Mouse (Mus musculus) adrenal gland (tissue): ENCODE data around the gene Vmn1r88.
"Not testable (repeated sequence)": the region's sequence is repeated elsewhere in the genome, so short reads cannot be mapped to it uniquely, and the experiment has no call there.

ENCODE experiments used
- intact Hi-C: fragments of 180-260 bp; cut with DNase I; formaldehyde crosslinking; loops from one replicate; pipeline ENCODE4 v1.15.1; 2025
- long read RNA-seq, 2 experiments: library from polyadenylated mRNA; unstranded; transcript quantifications; one replicate each; pipeline ENCODE4 v2.0.0; 2020; ENCODE audit warnings: borderline replicate concordance in 1 of 2; ENCODE audit not compliant: insufficient replicate concordance in 1 of 2

Vmn1r88 gene
- long read RNA-seq, experiment 1 = 0 reads
- long read RNA-seq, experiment 2 = 0 reads

DNA sequence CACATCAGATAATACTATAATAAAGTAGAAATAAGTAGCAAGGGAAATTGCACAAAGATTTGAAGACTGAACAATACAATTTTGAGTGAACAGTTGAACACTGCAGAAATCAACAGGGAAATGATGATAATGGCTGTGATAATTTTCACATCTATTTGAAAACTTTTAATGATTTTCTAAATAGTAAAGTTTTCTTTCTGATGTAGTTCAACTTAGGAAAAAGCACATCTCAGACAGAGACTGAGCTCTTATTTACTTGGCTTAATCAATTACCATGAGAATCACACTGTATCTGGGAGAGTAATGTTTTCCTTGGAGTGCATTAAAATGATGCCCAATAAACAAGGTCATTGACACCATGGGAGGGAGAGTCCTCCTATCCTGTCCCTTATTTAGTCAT lies at the start of gene Vmn1r88:
TSS of gene Vmn1r88 (plus strand) at position 301 of the 400 bp plus-strand sequence.
- intact Hi-C loops = no loop called here

- intact Hi-C loops = no loop called here
Observed at GRCm38 (mm10) chr7:13119817-13120216, 39.6 kb upstream of the Vmn1r88 start, which contains the start of gene Vmn1r86. Gene Vmn1r86 (minus strand): TSS chr7:13119917.

GRCm38 (mm10) chr7:13123554-13124153 lies 35.7 kb upstream of the Vmn1r88 start:
- intact Hi-C loops = not testable (repeated sequence)

- intact Hi-C loops = no loop called here
Observed at GRCm38 (mm10) chr7:13131856-13132255, 27.5 kb upstream of the Vmn1r88 start.

DNA sequence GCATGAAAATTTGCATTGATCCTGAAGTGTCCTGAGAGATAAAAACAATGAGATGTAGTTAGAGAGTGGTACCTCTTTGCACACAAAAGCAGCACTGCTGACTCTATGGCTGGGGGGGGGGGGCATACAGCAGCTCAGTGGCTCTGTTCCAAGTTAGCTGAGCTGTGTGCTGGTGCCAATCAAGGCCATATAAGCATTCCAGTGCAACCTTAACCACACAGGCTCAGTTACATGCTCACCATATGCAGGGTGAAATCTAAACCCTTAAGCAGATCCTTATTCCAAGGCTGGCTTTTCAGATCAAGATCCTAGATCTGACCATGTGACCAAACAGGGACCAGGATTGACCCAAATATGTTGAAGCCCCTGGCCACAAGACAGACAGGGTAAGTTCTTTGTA lies 22.0 kb upstream of the Vmn1r88 start:
- intact Hi-C loops = no loop called here

DNA sequence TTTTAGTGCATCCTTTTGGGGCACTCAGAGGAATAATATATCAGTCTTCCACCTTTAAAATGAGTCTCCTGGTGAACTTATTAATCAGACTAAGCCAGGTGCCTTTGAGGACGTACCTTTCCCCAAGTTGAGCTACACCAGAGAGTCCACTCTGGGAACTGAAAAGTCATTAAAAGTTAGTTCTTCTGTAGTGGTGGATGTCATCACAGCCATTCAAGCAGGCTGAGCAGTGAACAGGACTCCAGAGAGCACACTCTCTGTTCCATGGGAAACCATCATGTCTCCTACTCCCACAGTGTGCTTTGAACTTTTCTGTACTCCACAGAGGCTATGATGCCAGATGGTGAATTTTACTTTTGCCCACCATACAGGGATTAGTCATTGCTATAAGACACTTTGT lies 19.3 kb upstream of the Vmn1r88 start, which contains the start of gene Vmn1r87:
TSS of gene Vmn1r87 (minus strand) at position 101 of the 400 bp plus-strand sequence.
- intact Hi-C loops = no loop called here

GRCm38 (mm10) chr7:13212720-13213119 lies 53.4 kb downstream of the Vmn1r88 start, which contains the start of gene Vmn1r89:
Gene Vmn1r89 (plus strand): TSS chr7:13213020.
- intact Hi-C loops = no loop called here
